Mouse (Mus musculus) heart, postnatal 0 days (tissue): ENCODE data around the gene Traf6. TPM values are rescaled to one million over a fixed set of nuclear protein-coding genes. Genes with fewer than 3 reads are reported as not detected.

Experiments used
- ATAC-seq: fragments of 200-750 bp; cut with Nextera tagmentation; 2 replicates; pipeline ENCODE4 v1.8.0; 2017; ENCODE audit warnings: low read depth, moderate number of reproducible peaks, moderate library complexity; ENCODE audit not compliant: insufficient read depth
- DNase-seq: peaks from one replicate; pipeline ENCODE4 v3.0.0-alpha.2; 2016; ENCODE audit warnings: low spot score
- H3K27ac ChIP-seq: fragments of 300-500 bp; sonication (generic); 2 replicates; pipeline ENCODE4 v1.5.1; 2014; ENCODE audit warnings: low read depth, mild to moderate bottlenecking
- H3K27me3 ChIP-seq: fragments of 300-500 bp; sonication (generic); 2 replicates; pipeline ENCODE4 v1.6.1; 2014; ENCODE audit warnings: low read length, mixed read lengths; ENCODE audit not compliant: control insufficient read depth, insufficient read depth
- H3K36me3 ChIP-seq: fragments of 300-500 bp; sonication (generic); replicated peaks from 2 replicates; pipeline ENCODE4 v1.6.1; 2014; ENCODE audit warnings: low read length, mixed read lengths; ENCODE audit not compliant: control insufficient read depth, insufficient read depth
- H3K4me1 ChIP-seq: fragments of 300-500 bp; sonication (generic); 2 replicates; pipeline ENCODE4 v1.6.1; 2014; ENCODE audit warnings: antibody characterized with exemption; ENCODE audit not compliant: control insufficient read depth, insufficient read depth
- H3K4me2 ChIP-seq: fragments of 300-500 bp; sonication (generic); 2 replicates; pipeline ENCODE4 v1.6.1; 2014; ENCODE audit warnings: low read depth, mild to moderate bottlenecking, low read length, moderate library complexity
- H3K4me3 ChIP-seq: fragments of 300-500 bp; sonication (generic); 2 replicates; pipeline ENCODE4 v1.5.1; 2014; ENCODE audit warnings: low read depth, low read length
- H3K9ac ChIP-seq: fragments of 300-500 bp; sonication (generic); replicated peaks from 2 replicates; pipeline ENCODE4 v1.6.1; 2014; ENCODE audit warnings: low read depth, low read length, mixed read lengths
- H3K9me3 ChIP-seq: fragments of 300-500 bp; sonication (generic); replicated peaks from 2 replicates; pipeline ENCODE4 v1.6.1; 2016; ENCODE audit warnings: low read length; ENCODE audit not compliant: control insufficient read depth
- CTCF ChIP-seq: IDR thresholded peaks from 2 replicates; pipeline ENCODE4 v1.5.1; 2016; ENCODE audit warnings: antibody characterized with exemption, control low read depth, low read depth
- EP300 ChIP-seq: IDR thresholded peaks from 2 replicates; pipeline ENCODE4 v1.6.1; 2016; ENCODE audit warnings: antibody characterized with exemption, low read depth
- WGBS: fragments of 180-500 bp; shearing (Covaris S2); extraction: QIAGEN DNeasy Blood & Tissue Kit; methylation state at CpG from one replicate; pipeline ENCODE4 v1.1.7; 2014; 5-methylcytosine and 5-hydroxymethylcytosine counted together
- polyA plus RNA-seq: library from polyadenylated mRNA; unstranded; fragments of >200 nt; fragmentation: Nextera tagmentation; extraction: Ambion mirVana; gene quantifications from 2 replicates; pipeline ENCODE4 v1.2.1, GENCODE M21; 2015
- total RNA-seq: library from RNA; depleted of rRNA; stranded (reverse); fragments of >200 nt; gene quantifications from 2 replicates; pipeline ENCODE4 v1.2.3, GENCODE M21; 2014; ENCODE audit warnings: low replicate concordance

The Traf6 gene
- total and polyA plus RNA-seq, 2 experiments from 2014 or later, result 3.3 to 13.9 TPM

DNA sequence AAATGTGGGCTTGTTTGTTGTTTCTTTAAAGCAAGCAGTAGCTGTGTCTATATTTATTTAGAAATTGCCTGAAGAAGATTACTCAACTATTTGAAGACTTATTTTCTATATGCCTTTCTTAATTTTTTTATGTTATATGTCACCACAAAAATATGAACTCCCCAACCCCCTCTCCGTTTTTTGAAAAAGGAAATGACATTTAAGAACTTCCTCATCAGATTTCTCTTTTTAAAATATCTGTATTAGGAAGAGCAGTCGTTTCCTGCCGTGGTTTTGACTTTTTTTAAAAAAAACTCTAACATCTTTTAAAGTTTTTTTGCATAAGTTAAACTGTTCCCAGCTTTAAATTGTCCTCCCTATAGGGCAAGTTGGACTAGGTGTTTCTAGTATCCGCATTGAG, 21.1 kb downstream of the Traf6 start:
- ATAC-seq (no peak), DNase-seq (no peak)
- Histone ChIP-seq H3K9me3 (no peaks in the 10 kb centered on the region), H3K4me2 (no peak overlapping the region), H3K4me1 (no peaks in the 10 kb centered on the region), H3K4me3 (no peak overlapping the region), H3K27ac (no peak overlapping the region), H3K36me3 (peaks cover 32% of the 10 kb centered on the region), H3K27me3 (no peaks in the 10 kb centered on the region), H3K9ac (no peak overlapping the region)
- no peak for TF ChIP-seq EP300
- TF ChIP-seq CTCF, result no peak
- 72% methylated on average over 4 of the region's 4 CpGs for WGBS

DNA sequence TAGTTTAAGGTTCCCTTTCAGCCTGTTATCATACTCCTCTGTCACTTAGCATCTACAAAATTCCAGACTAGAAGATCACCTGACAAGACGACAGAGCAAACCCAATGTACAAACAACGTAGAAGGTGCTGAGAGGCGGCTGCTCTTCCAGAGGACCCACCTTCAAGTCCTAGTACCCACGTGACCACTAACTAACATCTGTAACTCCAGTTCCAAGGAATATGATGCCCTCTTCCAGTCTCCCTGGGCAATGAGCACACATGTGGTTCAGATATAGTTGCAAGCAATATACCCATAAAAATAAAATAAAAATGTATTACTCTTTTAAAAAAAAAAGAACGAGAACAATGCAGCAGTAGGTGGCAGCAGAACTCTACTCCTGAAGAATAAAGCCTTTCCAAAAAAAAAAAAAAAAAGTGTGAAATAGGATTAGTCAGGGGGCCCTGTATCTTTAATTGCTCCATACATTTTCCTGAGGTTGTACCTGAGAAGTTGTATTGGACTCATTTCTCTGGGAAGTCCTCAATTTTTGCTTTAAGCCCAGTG, 27.8 kb downstream of the Traf6 start:
- Histone ChIP-seq H3K27me3 (no peaks in the 10 kb centered on the region), H3K9me3 (no peaks in the 10 kb centered on the region), H3K9ac (no peak overlapping the region), H3K4me1 (no peaks in the 10 kb centered on the region), H3K36me3 (no peaks in the 10 kb centered on the region), H3K4me3 (no peak overlapping the region), H3K4me2 (no peak overlapping the region), H3K27ac (no peak overlapping the region)
- WGBS, result 43% methylated on average over 5 of the region's 5 CpGs
- ATAC-seq (no peak), DNase-seq (no peak)
- TF ChIP-seq CTCF (peak; percentile 39), EP300 (no peak)

DNA sequence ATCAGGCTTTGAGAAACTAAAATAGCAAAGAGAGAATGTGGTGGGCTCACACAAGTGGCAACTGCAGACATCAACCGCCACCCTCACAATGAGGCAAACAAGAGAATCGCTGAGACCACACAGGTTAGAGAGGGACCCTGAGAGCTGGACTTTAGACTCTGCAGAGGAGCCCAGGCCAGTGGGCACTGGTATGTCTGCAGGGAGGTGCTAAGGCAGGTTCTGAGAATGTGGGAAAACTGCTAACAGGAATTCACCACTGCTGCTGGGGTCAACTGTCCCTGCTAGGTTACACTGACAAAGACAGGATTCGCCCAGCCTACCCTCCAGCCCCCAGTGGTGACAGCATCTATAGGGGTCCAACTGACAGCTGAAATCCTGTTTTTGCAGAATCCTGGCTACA, 33.4 kb downstream of the Traf6 start:
- no peak overlapping the region for H3K9ac ChIP-seq
- DNase-seq, result no peak
- H3K36me3 ChIP-seq, result no peaks in the 10 kb centered on the region
- no peak for TF ChIP-seq CTCF
- no peak for TF ChIP-seq EP300
- WGBS, result 60% methylated on average over 3 of the region's 3 CpGs
- ATAC-seq, result no peak
- no peaks in the 10 kb centered on the region for H3K27me3 ChIP-seq
- no peak overlapping the region for H3K4me2 ChIP-seq
- H3K27ac ChIP-seq, result no peak overlapping the region
- no peaks in the 10 kb centered on the region for H3K4me1 ChIP-seq
- no peaks in the 10 kb centered on the region for H3K9me3 ChIP-seq
- no peak overlapping the region for H3K4me3 ChIP-seq

DNA sequence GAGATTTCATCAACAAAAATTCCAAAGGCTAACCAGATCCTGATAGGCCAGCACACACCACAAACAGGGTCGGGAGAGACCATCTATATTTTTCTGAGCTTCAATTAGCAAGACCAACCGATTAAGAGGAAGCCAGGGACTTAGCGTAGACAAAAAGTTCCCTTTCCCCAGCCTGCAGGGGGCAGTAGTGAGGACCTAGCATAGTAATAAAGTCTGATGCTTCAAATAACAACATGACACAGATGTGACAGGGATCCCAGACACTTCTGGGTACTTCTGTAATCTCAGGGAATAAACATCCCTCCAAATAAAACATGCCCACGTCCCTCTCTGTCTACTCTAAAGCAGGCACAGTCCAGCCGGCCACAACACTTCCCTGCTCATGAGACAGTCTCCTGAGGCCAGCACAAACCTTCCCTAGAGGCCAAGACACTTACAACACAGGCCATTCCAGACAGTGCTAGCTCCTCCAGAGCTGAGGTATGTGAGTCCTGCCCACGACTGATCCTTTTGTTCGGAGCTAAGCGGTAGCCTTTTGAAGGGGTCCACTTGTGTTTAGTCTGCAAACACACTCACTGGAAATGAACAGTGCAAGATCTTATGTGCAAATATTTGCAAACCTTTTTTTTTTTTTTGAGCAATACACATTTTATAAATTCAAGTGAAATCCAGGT, 37.6 kb downstream of the Traf6 start:
- H3K36me3 ChIP-seq, result no peaks in the 10 kb centered on the region
- H3K9me3 ChIP-seq, result no peaks in the 10 kb centered on the region
- TF ChIP-seq EP300 (no peak), CTCF (peak; percentile 50)
- H3K4me1 ChIP-seq, result no peaks in the 10 kb centered on the region
- peak; percentile 36; the same call in 1 of the 2 replicates for ATAC-seq
- H3K27me3 ChIP-seq, result no peaks in the 10 kb centered on the region
- WGBS, result 62% methylated on average over 8 of the region's 8 CpGs
- no peak overlapping the region for H3K27ac ChIP-seq
- DNase-seq, result no peak
- no peak overlapping the region for H3K4me2 ChIP-seq
- H3K9ac ChIP-seq, result no peak overlapping the region
- no peak overlapping the region for H3K4me3 ChIP-seq

DNA sequence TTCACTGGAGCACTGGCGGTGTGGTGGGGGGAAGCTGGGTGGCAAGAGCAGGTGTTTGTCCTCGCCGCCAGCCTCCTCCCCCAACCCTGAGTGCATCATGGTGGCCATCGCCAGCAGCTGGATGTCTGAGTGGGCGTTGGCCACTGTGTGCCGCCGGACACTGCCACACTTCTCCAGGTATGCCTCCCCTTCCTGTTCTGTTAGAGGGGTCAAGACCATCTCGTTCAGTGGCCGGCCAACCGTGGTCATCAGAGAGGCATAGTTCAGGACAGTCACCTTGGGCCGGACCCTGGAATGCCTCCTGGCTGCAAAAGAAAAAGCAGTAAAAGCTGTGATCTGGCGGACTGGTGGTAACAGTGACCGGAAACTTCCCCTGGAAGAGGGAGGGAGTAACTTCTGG, 38.9 kb downstream of the Traf6 start:
- TF ChIP-seq EP300 (no peak), CTCF (no peak)
- ATAC-seq (no peak), DNase-seq (no peak)
- H3K4me3 ChIP-seq, result no peak overlapping the region
- H3K27ac ChIP-seq, result no peak overlapping the region
- no peaks in the 10 kb centered on the region for H3K9me3 ChIP-seq
- H3K9ac ChIP-seq, result no peak overlapping the region
- no peaks in the 10 kb centered on the region for H3K4me1 ChIP-seq
- H3K36me3 ChIP-seq, result no peaks in the 10 kb centered on the region
- no peaks in the 10 kb centered on the region for H3K27me3 ChIP-seq
- H3K4me2 ChIP-seq, result no peak overlapping the region
- WGBS, result 84% methylated on average over 13 of the region's 13 CpGs

DNA sequence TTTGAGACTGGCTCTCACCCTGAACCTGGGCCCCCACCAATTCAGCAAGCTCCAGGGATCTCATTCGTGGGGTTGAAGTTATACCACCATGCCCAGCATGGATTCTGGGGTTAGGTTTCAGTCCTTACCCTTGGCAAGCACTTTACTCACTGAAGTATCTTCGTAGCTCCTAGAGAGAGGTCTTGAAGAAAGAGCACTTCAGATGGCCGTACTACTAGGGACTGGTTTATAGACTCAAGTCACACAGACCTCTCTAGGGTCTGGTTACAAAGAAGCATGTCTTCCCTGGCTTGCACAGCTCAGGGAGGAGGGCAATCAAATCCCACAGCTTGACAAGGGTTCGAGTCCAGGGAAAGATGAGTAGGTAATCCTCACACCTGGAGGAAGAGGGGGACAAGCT, 43.6 kb downstream of the Traf6 start:
- H3K9ac ChIP-seq, result no peak overlapping the region
- no peak overlapping the region for H3K4me2 ChIP-seq
- peaks cover 9% of the 10 kb centered on the region; the same call in 1 of the 2 replicates for H3K4me1 ChIP-seq
- no peak overlapping the region for H3K27ac ChIP-seq
- H3K4me3 ChIP-seq, result no peak overlapping the region
- TF ChIP-seq CTCF (no peak), EP300 (no peak)
- no peaks in the 10 kb centered on the region for H3K27me3 ChIP-seq
- H3K9me3 ChIP-seq, result no peaks in the 10 kb centered on the region
- no peaks in the 10 kb centered on the region for H3K36me3 ChIP-seq
- 88% methylated on average over 4 of the region's 4 CpGs for WGBS
- ATAC-seq (no peak), DNase-seq (no peak)
